Comparison of ENCODE assay signal across 8 mouse cellular contexts in the genomic region with DNA sequence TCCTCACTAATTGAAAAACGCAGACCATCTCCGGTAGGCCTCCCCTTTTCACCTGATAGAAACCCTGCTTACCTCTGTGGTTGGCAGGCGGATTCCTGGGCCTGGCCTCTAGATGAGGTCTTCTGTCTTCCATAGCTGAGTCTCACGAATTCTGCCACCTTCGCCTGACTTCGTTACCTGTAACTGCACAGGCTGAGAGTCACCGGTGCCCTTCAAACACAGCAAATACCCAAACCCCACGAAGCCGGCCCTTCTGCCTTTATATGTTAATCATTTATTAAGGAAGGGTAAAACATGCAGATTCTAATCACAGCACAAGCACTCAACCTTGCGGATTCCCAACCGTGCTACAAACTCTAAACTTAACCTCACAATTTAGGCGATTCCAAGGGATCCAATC. TPM values are rescaled to one million over a fixed set of nuclear protein-coding genes. Genes with fewer than 3 reads are reported as not detected.
DNase-seq lines count a peak whose midpoint lies in the region; ATAC-seq and TF ChIP-seq lines count a peak whose summit lies in the region.

No protein-coding gene starts in this region.

- no peak for DNase-seq in heart, embryonic 10.5 days (ENCODE audit: low spot score)
- no peak for DNase-seq in hindbrain, postnatal 0 days (ENCODE audit: low spot score)
- DNase-seq in liver, embryonic 13.5 days = no peak
- no peak for DNase-seq in gastrocnemius, postnatal 14 days
- no peak for DNase-seq in cerebellum, postnatal 36 days
- DNase-seq in layer of hippocampus, adult 18-20 months (ENCODE audit: low spot score in 2 of 2) = no peak

- WGBS in heart, embryonic 12.5 days = 67% methylated on average over 12 of the region's 12 CpGs
- WGBS in heart, embryonic 10.5 days = 64% methylated on average over 12 of the region's 12 CpGs
- WGBS in hindbrain, postnatal 0 days = 70% methylated on average over 12 of the region's 12 CpGs
- WGBS in liver, embryonic 13.5 days (ENCODE audit: insufficient replicate concordance) = 77% methylated on average over 12 of the region's 12 CpGs

- ATAC-seq in heart, embryonic 12.5 days (ENCODE audit: insufficient number of reproducible peaks, low FRiP score) = no peak
- ATAC-seq in hindbrain, postnatal 0 days = no peak
- ATAC-seq in liver, embryonic 13.5 days (ENCODE audit: low read depth) = no peak

- H3K9ac ChIP-seq in heart, embryonic 12.5 days = 0 out of 2 replicates have a peak overlapping the region, but pooled peaks have one; percentile 14
- H3K9ac ChIP-seq in hindbrain, postnatal 0 days (replicated peaks; ENCODE audit: low read length) = peak overlapping the region; percentile 23; the same call in 1 of the 2 replicates
- H3K9ac ChIP-seq in liver, embryonic 13.5 days = peak overlapping the region; percentile 95

- peaks cover 47% of the 10 kb centered on the region for H3K36me3 ChIP-seq in heart, embryonic 12.5 days
- H3K36me3 ChIP-seq in heart, embryonic 10.5 days = peaks cover 45% of the 10 kb centered on the region
- peaks cover 60% of the 10 kb centered on the region for H3K36me3 ChIP-seq in E14TG2a.4 (ENCODE audit: insufficient read depth, low read length)
- H3K36me3 ChIP-seq in hindbrain, postnatal 0 days (ENCODE audit: insufficient read depth, low read length) = peaks cover 36% of the 10 kb centered on the region
- H3K36me3 ChIP-seq in liver, embryonic 13.5 days = peaks cover 58% of the 10 kb centered on the region

- H3K4me3 ChIP-seq in heart, embryonic 12.5 days = no peak overlapping the region
- H3K4me3 ChIP-seq in heart, embryonic 10.5 days = no peak overlapping the region
- H3K4me3 ChIP-seq in E14TG2a.4 (replicated peaks; ENCODE audit: low read length) = peak overlapping the region; percentile 90
- H3K4me3 ChIP-seq in hindbrain, postnatal 0 days (ENCODE audit: low read length) = no peak overlapping the region
- peak overlapping the region; percentile 91 for H3K4me3 ChIP-seq in liver, embryonic 13.5 days (replicated peaks)

- intact Hi-C loops in gastrocnemius, postnatal 14 days (cut with DNase I; ENCODE audit: low total_unique reads) = no loop called here

- no peaks in the 10 kb centered on the region for H3K9me3 ChIP-seq in heart, embryonic 12.5 days (replicated peaks)
- no peaks in the 10 kb centered on the region for H3K9me3 ChIP-seq in heart, embryonic 10.5 days
- peaks cover 4% of the 10 kb centered on the region; the same call in 1 of the 2 replicates for H3K9me3 ChIP-seq in E14TG2a.4 (ENCODE audit: low read length)
- H3K9me3 ChIP-seq in hindbrain, postnatal 0 days (ENCODE audit: low read length) = no peaks in the 10 kb centered on the region
- H3K9me3 ChIP-seq in liver, embryonic 13.5 days (replicated peaks) = no peaks in the 10 kb centered on the region

- H3K27ac ChIP-seq in heart, embryonic 12.5 days (ENCODE audit: poor library complexity, severe bottlenecking) = no peak overlapping the region
- H3K27ac ChIP-seq in heart, embryonic 10.5 days = no peak overlapping the region
- H3K27ac ChIP-seq in hindbrain, postnatal 0 days = no peak overlapping the region
- H3K27ac ChIP-seq in liver, embryonic 13.5 days = peak overlapping the region; percentile 69

- TF ChIP-seq CTCF in E14TG2a.4 (conservative IDR thresholded peaks at IDR 0.05; ENCODE audit: low read length) = no peak
- TF ChIP-seq CTCF in hindbrain, postnatal 0 days (IDR thresholded peaks at IDR 0.05; ENCODE audit: low read depth) = no peak

- no peaks in the 10 kb centered on the region for H3K27me3 ChIP-seq in heart, embryonic 12.5 days (replicated peaks)
- H3K27me3 ChIP-seq in heart, embryonic 10.5 days (ENCODE audit: insufficient read depth, poor library complexity, severe bottlenecking) = no peaks in the 10 kb centered on the region
- no peaks in the 10 kb centered on the region for H3K27me3 ChIP-seq in E14TG2a.4 (ENCODE audit: insufficient read depth, low read length)
- no peaks in the 10 kb centered on the region for H3K27me3 ChIP-seq in hindbrain, postnatal 0 days (ENCODE audit: insufficient read depth, low read length)
- H3K27me3 ChIP-seq in liver, embryonic 13.5 days = no peaks in the 10 kb centered on the region

- H3K4me1 ChIP-seq in heart, embryonic 12.5 days (replicated peaks) = peaks cover 23% of the 10 kb centered on the region
- H3K4me1 ChIP-seq in heart, embryonic 10.5 days = peaks cover 20% of the 10 kb centered on the region
- peaks cover 61% of the 10 kb centered on the region for H3K4me1 ChIP-seq in E14TG2a.4 (replicated peaks; ENCODE audit: low read depth, low read length)
- peaks cover 13% of the 10 kb centered on the region for H3K4me1 ChIP-seq in hindbrain, postnatal 0 days (ENCODE audit: insufficient read depth, low read length)
- peaks cover 59% of the 10 kb centered on the region for H3K4me1 ChIP-seq in liver, embryonic 13.5 days (replicated peaks)

- no peak overlapping the region for H3K4me2 ChIP-seq in heart, embryonic 12.5 days
- no peak overlapping the region for H3K4me2 ChIP-seq in hindbrain, postnatal 0 days (ENCODE audit: low read depth, low read length)
- H3K4me2 ChIP-seq in liver, embryonic 13.5 days = peak overlapping the region; percentile 92

RNA-seq across cellular contexts. Expression of a gene that starts 2.9 kb away (rescaled TPM):
- polyA plus RNA-seq in heart, embryonic 12.5 days (2016; fragmentation: Nextera tagmentation; extraction: Ambion mirVana) = 9.8 and 10.4 TPM in 2 replicates
- polyA plus RNA-seq in heart, embryonic 10.5 days (2016; fragmentation: Nextera tagmentation; extraction: Ambion mirVana) = 6.5 and 7.3 TPM in 2 replicates
- 31.6 and 34.9 TPM in 2 replicates for total RNA-seq in hindbrain, postnatal 0 days (2014; rRNA removed)
- 4.9 and 5.8 TPM in 2 replicates for polyA plus RNA-seq in hindbrain, postnatal 0 days (2015; fragmentation: Nextera tagmentation; extraction: Ambion mirVana)
- 7.0 and 8.2 TPM in 2 replicates for polyA plus RNA-seq in liver, embryonic 13.5 days (2015; fragmentation: Nextera tagmentation; extraction: Ambion mirVana)
- 10 to 100 TPM; 14.5 to 14.8 TPM for total RNA-seq in gastrocnemius, postnatal 14 days (2021)
- total RNA-seq in layer of hippocampus, adult 18-20 months (2021) = 10 to 100 TPM; 45.8 to 49.9 TPM

RNA-seq across cellular contexts. Expression of a gene that starts 45.0 kb away (rescaled TPM):
- 33.7 and 35.8 TPM in 2 replicates for polyA plus RNA-seq in heart, embryonic 12.5 days (2016; fragmentation: Nextera tagmentation; extraction: Ambion mirVana)
- 46.4 and 59.4 TPM in 2 replicates for polyA plus RNA-seq in heart, embryonic 10.5 days (2016; fragmentation: Nextera tagmentation; extraction: Ambion mirVana)
- 27.5 and 29.4 TPM in 2 replicates for total RNA-seq in hindbrain, postnatal 0 days (2014; rRNA removed)
- 36.7 and 38.3 TPM in 2 replicates for polyA plus RNA-seq in hindbrain, postnatal 0 days (2015; fragmentation: Nextera tagmentation; extraction: Ambion mirVana)
- polyA plus RNA-seq in liver, embryonic 13.5 days (2015; fragmentation: Nextera tagmentation; extraction: Ambion mirVana) = 53.6 and 59.5 TPM in 2 replicates
- total RNA-seq in gastrocnemius, postnatal 14 days (2021) = 1 to 10 TPM; 6.8 to 8.0 TPM
- 10 to 100 TPM; 26.8 to 31.4 TPM for total RNA-seq in layer of hippocampus, adult 18-20 months (2021)

Comparison
In these comparisons a context has a peak if more than half of its experiments do, and no peak if none do; other contexts are left out.
1. H3K4me3 ChIP-seq: peak in E14TG2a.4 (single experiment) and liver, embryonic 13.5 days (single experiment); none in heart, embryonic 12.5 days (single experiment), heart, embryonic 10.5 days (single experiment) and hindbrain, postnatal 0 days (single experiment).
2. H3K9ac ChIP-seq: peak in every context shown above with its lines; median percentile 95 in liver, embryonic 13.5 days; 23 in hindbrain, postnatal 0 days; 14 in heart, embryonic 12.5 days.